Mouse (Mus musculus): ENCODE data around the gene Peak1. TPM values are rescaled to one million over a fixed set of nuclear protein-coding genes. Genes with fewer than 3 reads are reported as not detected.

Peak1 gene
- total RNA-seq, 4 experiments from 2014 or later = 34.2 to 44.5 (median 40.9) TPM

GRCm38 (mm10) chr9:56415935-56416607, 1.8 kb downstream of the Peak1 start:
- DNase-seq (ENCODE audit: low spot score) = no peak

GRCm38 (mm10) chr9:56415393-56415792, 2.5 kb downstream of the Peak1 start:
- no peak for DNase-seq (ENCODE audit: low spot score)

- DNase-seq (ENCODE audit: low spot score) = no peak
Observed at GRCm38 (mm10) chr9:56414322-56414721, 3.5 kb downstream of the Peak1 start.

- DNase-seq (ENCODE audit: low spot score) = no peak
Observed at GRCm38 (mm10) chr9:56412716-56413115, 5.2 kb downstream of the Peak1 start.

- no peak for DNase-seq (ENCODE audit: low spot score)
Observed at GRCm38 (mm10) chr9:56409928-56410327, 7.9 kb downstream of the Peak1 start.

GRCm38 (mm10) chr9:56404619-56405018, 13.2 kb downstream of the Peak1 start:
- DNase-seq (ENCODE audit: low spot score) = no peak

- no peak for DNase-seq (ENCODE audit: low spot score)
Observed at GRCm38 (mm10) chr9:56396306-56396705, 21.6 kb downstream of the Peak1 start.

GRCm38 (mm10) chr9:56392857-56393256, 25.0 kb downstream of the Peak1 start:
- DNase-seq (ENCODE audit: low spot score) = no peak

GRCm38 (mm10) chr9:56382786-56383185, 35.1 kb downstream of the Peak1 start:
- no peak for DNase-seq (ENCODE audit: low spot score)

- peak; percentile 65 for DNase-seq (ENCODE audit: low spot score)
Observed at GRCm38 (mm10) chr9:56374401-56374800, 43.5 kb downstream of the Peak1 start.

GRCm38 (mm10) chr9:56370710-56371109, 47.2 kb downstream of the Peak1 start:
- no peak for DNase-seq (ENCODE audit: low spot score)

- no peak for DNase-seq (ENCODE audit: low spot score)
Observed at GRCm38 (mm10) chr9:56368814-56369213, 49.1 kb downstream of the Peak1 start.

- no peak for DNase-seq (ENCODE audit: low spot score)
Observed at GRCm38 (mm10) chr9:56363306-56363705, 54.6 kb downstream of the Peak1 start.

GRCm38 (mm10) chr9:56359261-56359660, 58.6 kb downstream of the Peak1 start:
- DNase-seq (ENCODE audit: low spot score) = no peak

GRCm38 (mm10) chr9:56355186-56355585, 62.7 kb downstream of the Peak1 start:
- no peak for DNase-seq (ENCODE audit: low spot score)

- no peak for DNase-seq (ENCODE audit: low spot score)
Observed at GRCm38 (mm10) chr9:56346321-56346720, 71.5 kb downstream of the Peak1 start.

GRCm38 (mm10) chr9:56339426-56340195, 78.3 kb downstream of the Peak1 start:
- peak; percentile 36 for DNase-seq (ENCODE audit: low spot score)

- DNase-seq (ENCODE audit: low spot score) = no peak
Observed at GRCm38 (mm10) chr9:56334363-56334762, 83.5 kb downstream of the Peak1 start.

- no peak for DNase-seq (ENCODE audit: low spot score)
Observed at GRCm38 (mm10) chr9:56332774-56333173, 85.1 kb downstream of the Peak1 start.

- DNase-seq (ENCODE audit: low spot score) = no peak
Observed at GRCm38 (mm10) chr9:56326511-56327005, 91.3 kb downstream of the Peak1 start.

GRCm38 (mm10) chr9:56325725-56326124, 92.1 kb downstream of the Peak1 start:
- no peak for DNase-seq (ENCODE audit: low spot score)

- DNase-seq (ENCODE audit: low spot score) = peak; percentile 67
Observed at GRCm38 (mm10) chr9:56324576-56325355, 93.1 kb downstream of the Peak1 start.

Data from heart, adult 8-10 months (tissue).